Mouse (Mus musculus) embryonic facial prominence, embryonic 11.5 days (tissue): ENCODE measurements at regions not wholly inside any gene's neighbourhood (a gene's known extent, or its start where the extent isn't known, plus 50 kb on each side); places are given as distances from the start of the nearest gene placed in this dataset.
A peak's percentile ranks its signal among the peaks of the same experiment; 100 is the strongest.

Source experiments
- ATAC-seq: fragments of 200-750 bp; cut with Nextera tagmentation; replicated peaks from 2 replicates; pipeline ENCODE4 v1.8.0; 2017; ENCODE audit warnings: low read depth; ENCODE audit not compliant: insufficient number of reproducible peaks, low FRiP score, low TSS enrichment
- DNase-seq: peaks from one replicate; pipeline ENCODE4 v3.0.0-alpha.2; 2015; ENCODE audit warnings: low spot score
- H3K27ac ChIP-seq: fragments of 300-500 bp; sonication (generic); replicated peaks from 2 replicates; pipeline ENCODE4 v1.5.1; 2014; ENCODE audit warnings: mild to moderate bottlenecking, low read depth, low read length, control low read depth
- H3K27me3 ChIP-seq: fragments of 300-500 bp; sonication (generic); 2 replicates; pipeline ENCODE4 v1.6.1; 2014; ENCODE audit warnings: mild to moderate bottlenecking, low read length, moderate library complexity, mixed read lengths; ENCODE audit not compliant: control insufficient read depth, insufficient read depth
- H3K36me3 ChIP-seq: fragments of 300-500 bp; sonication (generic); replicated peaks from 2 replicates; pipeline ENCODE4 v1.6.1; 2014; ENCODE audit warnings: low read depth, mild to moderate bottlenecking, low read length, moderate library complexity, mixed read lengths; ENCODE audit not compliant: control insufficient read depth, insufficient read depth
- H3K4me1 ChIP-seq: fragments of 300-500 bp; sonication (generic); 2 replicates; pipeline ENCODE4 v1.6.1; 2014; ENCODE audit warnings: low read length, mixed read lengths; ENCODE audit not compliant: control insufficient read depth, insufficient read depth
- H3K4me2 ChIP-seq: fragments of 300-500 bp; sonication (generic); 2 replicates; pipeline ENCODE4 v1.6.1; 2014; ENCODE audit warnings: low read depth, mild to moderate bottlenecking, control low read depth, low read length, moderate library complexity
- H3K4me3 ChIP-seq: fragments of 300-500 bp; sonication (generic); 2 replicates; pipeline ENCODE4 v1.5.1; 2014; ENCODE audit warnings: low read depth, low read length, control low read depth
- H3K9ac ChIP-seq: fragments of 300-500 bp; sonication (generic); replicated peaks from 2 replicates; pipeline ENCODE4 v1.6.1; 2014; ENCODE audit warnings: mild to moderate bottlenecking, control low read depth, low read length
- H3K9me3 ChIP-seq: fragments of 300-500 bp; sonication (generic); replicated peaks from 2 replicates; pipeline ENCODE4 v1.6.1; 2016; ENCODE audit warnings: mild to moderate bottlenecking, low read length, inconsistent platforms, mixed read lengths; ENCODE audit not compliant: control insufficient read depth
- WGBS: fragments of 180-500 bp; shearing (Covaris S2); extraction: QIAGEN DNeasy Blood & Tissue Kit; methylation state at CpG from one replicate; pipeline ENCODE4 v1.1.7; 2014; 5-methylcytosine and 5-hydroxymethylcytosine counted together

DNA sequence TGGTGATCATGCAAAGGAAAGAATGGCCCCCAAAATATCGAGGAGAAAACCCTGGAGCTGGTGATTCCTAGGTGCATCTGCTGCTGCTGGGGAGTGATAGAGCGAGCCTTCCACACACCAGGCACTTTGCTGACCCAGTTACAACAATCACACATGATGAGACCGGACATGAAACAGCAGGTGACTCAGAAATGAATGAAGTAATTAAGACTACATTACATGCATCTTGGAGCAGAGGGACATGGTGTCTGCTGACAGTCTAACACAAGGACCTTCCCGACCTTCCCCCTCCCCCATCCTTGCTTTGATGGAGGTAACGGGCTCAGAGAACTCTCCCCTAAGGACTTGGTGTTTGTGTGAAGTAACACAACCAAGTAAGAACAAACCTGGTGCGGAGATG lies 258.3 kb downstream of the Cdh26 start:
- no peak overlapping the region for H3K4me3 ChIP-seq
- no peaks in the 10 kb centered on the region for H3K27me3 ChIP-seq
- no peaks in the 10 kb centered on the region for H3K36me3 ChIP-seq
- WGBS: 80% methylated on average over 6 of the region's 6 CpGs
- no peaks in the 10 kb centered on the region for H3K9me3 ChIP-seq
- no peaks in the 10 kb centered on the region for H3K4me1 ChIP-seq
- ATAC-seq (no peak), DNase-seq (no peak)
- H3K4me2 ChIP-seq: no peak overlapping the region
- H3K9ac ChIP-seq: no peak overlapping the region
- H3K27ac ChIP-seq: no peak overlapping the region

DNA sequence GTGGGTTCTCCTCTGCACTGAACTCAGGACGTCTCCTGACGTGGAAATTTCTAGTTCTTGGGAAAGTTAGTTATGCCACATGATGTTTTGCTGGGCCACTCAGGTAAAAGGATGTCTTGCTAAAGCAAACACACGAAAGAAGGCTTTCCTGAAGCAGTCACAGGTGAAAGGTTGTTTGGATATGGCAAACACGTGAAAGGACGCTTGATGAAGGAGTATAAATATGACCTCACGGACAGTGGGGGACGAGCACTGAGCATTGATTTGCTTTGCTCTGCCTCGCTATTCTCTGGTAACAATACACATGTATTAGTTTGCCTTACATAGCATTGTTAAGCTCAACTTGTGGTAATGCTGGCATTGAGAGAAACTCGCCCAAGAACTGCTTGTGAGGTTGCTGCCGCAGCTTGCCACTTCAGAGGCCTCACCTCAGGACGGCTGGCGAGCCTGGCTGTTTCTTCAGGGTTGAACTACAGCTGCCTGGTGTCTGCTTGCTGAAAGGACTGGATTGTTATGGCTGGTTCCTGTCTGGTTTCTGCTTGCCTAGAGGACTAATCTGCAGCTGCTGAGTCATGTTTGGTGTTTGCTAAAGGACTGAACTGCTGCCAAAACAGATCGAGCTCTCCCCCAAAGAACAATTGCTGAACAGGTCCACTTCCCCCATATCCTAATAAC lies 261.0 kb downstream of the Cdh26 start:
- no peak overlapping the region for H3K9ac ChIP-seq
- no peak for ATAC-seq
- H3K9me3 ChIP-seq: no peaks in the 10 kb centered on the region
- no peaks in the 10 kb centered on the region for H3K27me3 ChIP-seq
- H3K36me3 ChIP-seq: no peaks in the 10 kb centered on the region
- DNase-seq: peak; percentile 29
- 71% methylated on average over 13 of the region's 13 CpGs for WGBS
- H3K27ac ChIP-seq: no peak overlapping the region
- no peak overlapping the region for H3K4me2 ChIP-seq
- H3K4me3 ChIP-seq: no peak overlapping the region
- no peaks in the 10 kb centered on the region for H3K4me1 ChIP-seq

DNA sequence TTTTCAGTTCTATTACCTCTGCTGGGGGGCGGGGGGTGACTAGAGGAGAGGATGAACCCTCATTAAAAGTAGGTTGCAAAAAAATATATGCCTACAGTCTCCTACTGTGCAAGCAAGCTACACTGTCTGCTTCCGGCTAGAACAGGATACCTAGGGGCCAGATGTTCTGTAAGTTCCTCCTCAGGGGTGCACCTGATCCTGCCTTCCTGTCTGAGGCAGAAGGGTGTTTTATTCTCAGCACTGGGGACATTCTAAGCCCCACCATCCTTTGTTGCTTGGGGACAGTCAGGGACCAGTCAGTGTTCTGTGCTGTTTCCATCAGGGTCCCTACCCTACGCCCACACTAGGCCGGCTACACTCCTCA lies 261.5 kb downstream of the Cdh26 start:
- no peak overlapping the region for H3K4me3 ChIP-seq
- ATAC-seq: no peak
- WGBS: 88% methylated on average over 4 of the region's 4 CpGs
- no peaks in the 10 kb centered on the region for H3K27me3 ChIP-seq
- DNase-seq: no peak
- H3K9me3 ChIP-seq: no peaks in the 10 kb centered on the region
- no peak overlapping the region for H3K9ac ChIP-seq
- H3K36me3 ChIP-seq: no peaks in the 10 kb centered on the region
- H3K4me1 ChIP-seq: no peaks in the 10 kb centered on the region
- H3K27ac ChIP-seq: no peak overlapping the region
- no peak overlapping the region for H3K4me2 ChIP-seq

DNA sequence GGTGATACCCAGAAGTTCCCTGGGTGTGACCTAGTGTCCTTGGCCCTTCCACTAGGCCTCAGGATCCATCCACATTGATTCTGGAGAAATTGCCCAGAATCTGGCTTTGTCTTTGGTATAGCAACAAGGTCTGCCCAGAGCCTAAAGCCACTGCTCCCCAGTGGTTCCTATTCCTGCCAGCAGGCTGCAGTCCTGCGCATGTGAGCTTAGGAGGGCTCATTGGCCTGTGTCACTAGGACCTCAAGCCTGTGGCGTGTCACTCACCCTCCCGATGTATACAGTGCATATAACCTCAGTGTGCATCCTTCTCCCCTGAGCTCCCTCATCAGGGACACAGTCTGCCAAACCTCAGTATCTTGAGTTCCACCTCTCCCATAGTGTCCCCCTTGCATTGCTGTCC lies 261.9 kb downstream of the Cdh26 start:
- Histone ChIP-seq H3K27me3 (no peaks in the 10 kb centered on the region), H3K36me3 (no peaks in the 10 kb centered on the region), H3K27ac (no peak overlapping the region), H3K4me3 (no peak overlapping the region), H3K4me1 (no peaks in the 10 kb centered on the region), H3K9ac (no peak overlapping the region), H3K9me3 (no peaks in the 10 kb centered on the region), H3K4me2 (no peak overlapping the region)
- ATAC-seq (no peak), DNase-seq (no peak)
- 87% methylated on average over 3 of the region's 3 CpGs for WGBS

DNA sequence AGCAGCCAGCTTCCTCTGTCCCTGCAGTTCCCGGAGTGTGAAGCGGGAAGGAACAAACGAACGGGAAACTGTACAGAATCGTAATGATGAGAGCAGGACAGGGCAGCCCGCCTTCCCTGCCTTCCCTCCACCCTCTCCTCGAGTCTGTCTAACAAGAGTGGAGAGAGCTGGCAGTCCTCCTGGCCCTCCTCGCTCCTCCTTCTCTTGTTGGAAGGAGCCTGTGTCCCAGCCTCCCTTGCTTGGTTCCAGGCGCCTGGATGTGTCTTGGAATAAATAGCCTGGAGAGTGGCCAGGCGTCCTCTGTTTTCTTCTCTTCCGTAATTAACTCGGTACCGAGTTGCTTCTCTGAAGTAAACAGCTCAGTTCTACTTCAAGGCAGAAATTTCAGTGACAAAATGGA lies 268.3 kb downstream of the Cdh26 start:
- no peaks in the 10 kb centered on the region for H3K4me1 ChIP-seq
- no peak overlapping the region for H3K4me2 ChIP-seq
- no peak overlapping the region for H3K4me3 ChIP-seq
- H3K27ac ChIP-seq: no peak overlapping the region
- no peaks in the 10 kb centered on the region for H3K9me3 ChIP-seq
- H3K27me3 ChIP-seq: no peaks in the 10 kb centered on the region
- ATAC-seq: no peak
- no peak overlapping the region for H3K9ac ChIP-seq
- WGBS: 80% methylated on average over 13 of the region's 13 CpGs
- no peak for DNase-seq
- no peaks in the 10 kb centered on the region for H3K36me3 ChIP-seq

DNA sequence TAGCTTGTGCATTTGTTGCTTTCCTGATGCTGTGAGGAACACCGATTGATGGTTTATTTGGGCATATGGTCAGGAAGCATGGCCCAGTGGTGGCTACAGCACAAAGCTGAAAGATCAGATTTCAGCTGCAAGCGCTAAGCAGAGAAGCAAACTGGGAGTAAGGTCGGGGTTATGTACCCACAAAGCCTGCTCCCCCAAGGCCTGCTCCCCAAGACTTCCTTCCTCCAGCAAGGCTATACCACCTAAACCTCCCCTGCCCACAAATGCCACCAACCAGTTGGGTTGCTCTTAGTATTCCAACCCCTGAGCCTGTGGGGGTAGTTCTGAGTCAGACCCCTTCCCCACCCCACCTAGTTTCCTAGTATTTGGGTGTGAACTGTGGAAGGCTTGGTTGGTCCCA lies 270.5 kb downstream of the Cdh26 start:
- Histone ChIP-seq H3K36me3 (no peaks in the 10 kb centered on the region), H3K9me3 (no peaks in the 10 kb centered on the region), H3K4me1 (no peaks in the 10 kb centered on the region), H3K9ac (no peak overlapping the region), H3K27ac (no peak overlapping the region), H3K27me3 (no peaks in the 10 kb centered on the region), H3K4me3 (no peak overlapping the region), H3K4me2 (no peak overlapping the region)
- DNase-seq (no peak), ATAC-seq (no peak)
- WGBS: 65% methylated on average over 3 of the region's 3 CpGs

DNA sequence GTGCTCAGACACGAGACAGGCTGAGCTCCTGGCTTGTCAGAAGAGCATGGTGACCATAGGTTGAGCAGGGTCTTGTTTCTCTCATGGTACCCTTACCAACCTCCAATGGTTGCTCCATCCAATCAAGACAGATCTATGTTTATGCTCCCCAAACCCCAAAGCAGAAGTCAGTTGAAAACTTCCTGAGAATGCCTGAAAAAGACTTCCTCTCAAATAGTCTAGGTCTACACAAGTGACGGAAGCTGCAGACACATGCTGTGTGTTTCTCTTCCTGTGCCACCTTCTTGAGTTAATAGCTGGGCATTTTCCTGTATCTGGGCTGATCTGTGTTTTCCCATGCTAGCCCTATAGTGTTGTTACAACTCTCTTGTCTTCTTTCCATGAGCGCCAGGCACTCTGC lies 274.2 kb downstream of the Cdh26 start:
- no peaks in the 10 kb centered on the region for H3K9me3 ChIP-seq
- H3K36me3 ChIP-seq: no peaks in the 10 kb centered on the region
- H3K27me3 ChIP-seq: no peaks in the 10 kb centered on the region
- no peak overlapping the region for H3K4me2 ChIP-seq
- WGBS: 84% methylated on average over 3 of the region's 3 CpGs
- ATAC-seq: no peak
- no peaks in the 10 kb centered on the region for H3K4me1 ChIP-seq
- no peak for DNase-seq
- no peak overlapping the region for H3K4me3 ChIP-seq
- no peak overlapping the region for H3K9ac ChIP-seq
- no peak overlapping the region for H3K27ac ChIP-seq

DNA sequence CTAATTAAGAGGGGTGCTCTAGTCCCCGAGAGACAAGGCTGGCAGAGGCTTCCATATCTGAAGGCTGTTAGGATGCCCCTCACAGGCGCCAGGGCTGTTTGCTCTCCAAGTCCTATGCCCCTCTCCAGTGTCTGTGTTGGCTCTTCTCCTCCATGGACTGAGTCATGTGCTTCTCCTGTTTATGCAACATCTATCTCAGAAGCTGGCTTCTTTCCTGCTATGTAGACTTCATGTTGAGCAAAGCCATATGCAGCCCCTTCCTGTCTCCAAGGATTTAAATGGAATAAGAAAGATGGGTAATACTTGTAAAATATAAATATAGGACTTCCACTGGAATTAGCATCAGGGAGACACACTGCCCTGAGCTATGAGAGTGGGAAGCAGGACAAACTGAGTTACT lies 278.3 kb downstream of the Cdh26 start:
- WGBS: 89% methylated on average over 2 of the region's 2 CpGs
- H3K27ac ChIP-seq: no peak overlapping the region
- H3K36me3 ChIP-seq: no peaks in the 10 kb centered on the region
- H3K4me1 ChIP-seq: no peaks in the 10 kb centered on the region
- H3K4me2 ChIP-seq: no peak overlapping the region
- H3K9me3 ChIP-seq: no peaks in the 10 kb centered on the region
- no peak overlapping the region for H3K9ac ChIP-seq
- ATAC-seq: no peak
- no peaks in the 10 kb centered on the region for H3K27me3 ChIP-seq
- no peak for DNase-seq
- no peak overlapping the region for H3K4me3 ChIP-seq
